Mouse (Mus musculus): Measurements from ENCODE around the gene Wdr37.

DNA sequence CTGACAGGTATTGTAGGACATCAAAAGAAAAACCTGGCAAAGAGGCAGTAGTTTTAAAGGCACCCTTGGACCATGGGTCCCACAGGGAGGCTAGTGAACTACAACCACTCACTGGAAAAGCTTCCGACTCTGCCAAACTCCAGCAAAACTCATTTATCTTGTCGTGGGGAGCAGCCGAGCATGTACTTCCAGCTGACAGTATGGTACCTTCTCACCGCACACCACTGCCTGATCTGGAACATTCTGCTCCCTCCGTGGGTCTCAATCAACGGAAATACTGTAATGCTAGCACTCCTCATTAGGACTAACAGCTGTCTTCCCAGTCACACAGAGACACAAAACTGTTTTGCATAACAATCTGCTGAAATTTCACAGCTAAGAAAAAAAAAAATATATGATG, 48.6 kb downstream of the Wdr37 start:
- TF ChIP-seq CTCF (IDR thresholded peaks at IDR 0.05; ENCODE audit: insufficient read depth, low read depth, low read length) (no peak), POLR2A (IDR thresholded peaks at IDR 0.05; ENCODE audit: insufficient read depth, low read depth, low read length) (no peak)

Data from olfactory bulb, adult 2 months (tissue).